Mouse (Mus musculus) limb, embryonic 13.5 days (tissue): ENCODE results near the gene Rnf19b. TPM values are rescaled to one million over a fixed set of nuclear protein-coding genes. Genes with fewer than 3 reads are reported as not detected.

Source experiments
- ATAC-seq: fragments of 200-750 bp; cut with Nextera tagmentation; 2 replicates; pipeline ENCODE4 v1.8.0; 2017; ENCODE audit warnings: low read depth, moderate number of reproducible peaks, moderate TSS enrichment; ENCODE audit not compliant: low FRiP score
- H3K27ac ChIP-seq: fragments of 300-500 bp; sonication (generic); 2 replicates; pipeline ENCODE4 v1.5.1; 2015; ENCODE audit warnings: inconsistent platforms, mild to moderate bottlenecking, moderate library complexity
- H3K27me3 ChIP-seq: fragments of 300-500 bp; sonication (generic); 2 replicates; pipeline ENCODE4 v1.6.1; 2015; ENCODE audit warnings: mild to moderate bottlenecking, inconsistent platforms
- H3K36me3 ChIP-seq: fragments of 300-500 bp; sonication (generic); 2 replicates; pipeline ENCODE4 v1.6.1; 2015; ENCODE audit warnings: inconsistent platforms, mild to moderate bottlenecking, moderate library complexity
- H3K4me1 ChIP-seq: fragments of 300-500 bp; sonication (generic); 2 replicates; pipeline ENCODE4 v1.6.1; 2015; ENCODE audit warnings: inconsistent platforms
- H3K4me2 ChIP-seq: fragments of 300-500 bp; sonication (generic); replicated peaks from 2 replicates; pipeline ENCODE4 v1.6.1; 2015; ENCODE audit warnings: inconsistent platforms, mild to moderate bottlenecking, moderate library complexity
- H3K4me3 ChIP-seq: fragments of 300-500 bp; sonication (generic); 2 replicates; pipeline ENCODE4 v1.5.1; 2015; ENCODE audit warnings: moderate library complexity, mild to moderate bottlenecking, inconsistent platforms
- H3K9ac ChIP-seq: fragments of 300-500 bp; sonication (generic); 2 replicates; pipeline ENCODE4 v1.6.1; 2015; ENCODE audit warnings: mild to moderate bottlenecking, inconsistent platforms
- H3K9me3 ChIP-seq: fragments of 300-500 bp; sonication (generic); 2 replicates; pipeline ENCODE4 v1.6.1; 2016; ENCODE audit warnings: inconsistent platforms
- WGBS: fragments of 180-500 bp; shearing (Covaris S2); methylation state at CpG from one replicate; pipeline ENCODE4 v1.1.7; 2015; 5-methylcytosine and 5-hydroxymethylcytosine counted together
- polyA plus RNA-seq: library from polyadenylated mRNA; unstranded; fragments of >200 nt; fragmentation: Nextera tagmentation; extraction: Ambion mirVana; gene quantifications from 2 replicates; pipeline ENCODE4 v1.2.1, GENCODE M21; 2015

Gene Rnf19b
- polyA plus RNA-seq, 1 experiment from 2014 or later: 8.5 TPM

DNA sequence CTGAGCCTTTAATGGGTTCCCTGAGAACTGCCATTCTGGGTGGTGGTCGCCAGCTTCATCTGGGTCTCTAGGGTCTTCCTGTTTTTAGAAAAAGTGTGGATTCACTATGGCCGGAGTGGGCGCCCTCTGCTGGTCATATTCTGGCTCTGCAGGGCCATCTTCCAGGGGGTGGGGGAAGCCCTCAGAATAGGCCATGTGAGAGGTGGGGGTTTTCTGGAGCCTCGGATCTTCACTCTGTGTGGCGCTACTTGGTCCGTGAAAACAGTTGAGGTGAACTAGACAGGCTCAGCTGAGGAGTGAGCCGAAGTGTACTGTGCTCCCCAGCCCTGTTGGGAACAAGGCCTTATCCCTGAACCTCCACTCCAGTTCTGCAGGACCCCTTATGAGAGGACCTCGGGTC, 72.1 kb downstream of the Rnf19b start:
- H3K27ac ChIP-seq: peak overlapping the region; percentile 63
- WGBS: 4% methylated on average over 8 of the region's 8 CpGs
- 0 out of 2 replicates have a peak overlapping the region, but pooled peaks have one; percentile 62 for H3K9ac ChIP-seq

DNA sequence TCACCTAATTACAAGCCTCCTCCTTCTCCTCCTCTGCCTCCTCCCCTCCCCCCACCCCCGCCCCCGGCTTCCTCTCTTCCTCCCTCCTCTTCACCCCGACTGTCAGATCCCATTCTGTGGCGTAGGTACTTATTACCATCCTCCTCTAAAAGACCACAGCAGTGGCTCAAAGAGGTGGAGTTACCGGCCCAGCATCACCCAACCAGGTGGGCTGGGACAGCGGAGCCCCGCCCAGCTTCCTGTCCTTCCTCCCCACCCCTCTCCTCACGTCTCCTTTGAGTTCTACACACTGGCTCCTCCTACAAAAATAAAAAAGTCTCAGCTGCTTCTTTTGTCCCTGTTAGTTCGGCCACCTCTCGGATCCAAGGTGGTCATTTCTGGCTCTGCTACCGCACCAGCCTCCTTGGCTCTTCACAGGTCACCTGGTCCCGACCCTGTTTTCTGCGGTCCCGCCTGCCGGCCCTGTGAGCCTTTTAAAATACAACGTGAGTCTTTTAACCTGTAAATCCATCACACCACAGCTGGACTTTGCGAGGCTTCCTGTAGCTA, 72.8 kb downstream of the Rnf19b start:
- Histone ChIP-seq H3K4me1 (peaks cover 44% of the 10 kb centered on the region), H3K4me3 (peak overlapping the region; percentile 44), H3K27me3 (peaks cover 21% of the 10 kb centered on the region), H3K27ac (peak overlapping the region; percentile 73; the same call in 1 of the 2 replicates), H3K9ac (peak overlapping the region; percentile 62), H3K4me2 (peak overlapping the region; percentile 61), H3K36me3 (no peaks in the 10 kb centered on the region), H3K9me3 (no peaks in the 10 kb centered on the region)
- 2% methylated on average over 17 of the region's 17 CpGs for WGBS
- peak; percentile 83 for ATAC-seq

More for the DNA sequence above, 72.1 kb downstream of the Rnf19b start:
- no peaks in the 10 kb centered on the region for H3K36me3 ChIP-seq
- H3K4me2 ChIP-seq: peak overlapping the region; percentile 61
- H3K9me3 ChIP-seq: no peaks in the 10 kb centered on the region
- H3K27me3 ChIP-seq: peaks cover 21% of the 10 kb centered on the region
- peak overlapping the region; percentile 44 for H3K4me3 ChIP-seq
- ATAC-seq: peak; percentile 49
- peaks cover 51% of the 10 kb centered on the region for H3K4me1 ChIP-seq

DNA sequence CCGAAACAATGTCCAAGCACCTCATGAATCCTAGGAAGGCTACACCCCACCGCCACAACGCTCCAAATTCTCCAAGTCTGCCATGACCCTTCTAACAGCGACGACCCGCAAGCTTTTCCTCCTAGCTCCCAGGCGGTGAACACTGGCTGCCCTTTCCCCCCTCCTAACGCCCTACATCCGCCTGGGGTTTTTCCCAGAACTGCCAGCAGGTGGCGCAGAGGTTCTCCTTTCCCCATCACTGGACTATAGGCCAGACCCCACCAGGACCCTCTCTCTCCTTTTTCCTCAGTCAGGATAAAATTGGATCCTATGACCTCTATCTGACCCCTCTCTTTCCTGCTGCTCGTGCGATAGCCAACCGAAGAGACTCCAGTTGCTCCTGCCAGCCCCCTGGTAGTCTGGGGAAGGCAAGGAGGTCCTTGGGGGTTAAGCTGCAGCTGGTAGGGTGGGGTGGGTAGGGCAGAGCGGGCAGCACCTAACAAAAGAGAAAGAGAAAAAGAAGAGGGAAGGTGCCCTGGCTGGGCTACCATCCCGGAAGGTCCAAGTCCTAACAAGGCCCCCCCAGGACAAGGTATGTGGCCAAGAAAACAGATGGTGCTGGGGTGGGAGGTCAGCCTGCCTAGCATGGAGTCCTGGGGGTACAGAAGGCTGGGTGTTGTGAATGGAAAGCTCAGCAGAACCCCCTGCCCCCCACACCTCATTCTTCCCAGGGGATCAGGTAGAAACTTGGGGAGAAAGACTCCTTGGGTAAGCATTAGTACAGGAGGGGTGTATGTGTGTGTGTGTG, 76.9 kb downstream of the Rnf19b start:
- Histone ChIP-seq H3K27me3 (peaks cover 42% of the 10 kb centered on the region), H3K9ac (no peak overlapping the region), H3K27ac (no peak overlapping the region), H3K9me3 (no peaks in the 10 kb centered on the region), H3K36me3 (0 out of 2 replicates have a peak, but pooled peaks cover 3% of the 10 kb centered on the region), H3K4me1 (peaks cover 34% of the 10 kb centered on the region), H3K4me2 (peak overlapping the region; percentile 49), H3K4me3 (peak overlapping the region; percentile 64; the same call in 1 of the 2 replicates)
- 9% methylated on average over 15 of the region's 15 CpGs for WGBS
- peak; percentile 20; the same call in 1 of the 2 replicates for ATAC-seq

Other genes with a start within 250 kb of the Rnf19b start
- 6.7 and 7.6 TPM in 2 replicates for gene Trim62, start 174.7 kb upstream of the Rnf19b start, polyA plus RNA-seq
- 31.9 and 32.3 TPM in 2 replicates for gene Azin2, start 95.8 kb upstream of the Rnf19b start, polyA plus RNA-seq
- 215 and 216 TPM in 2 replicates for gene Ak2, start 66.3 kb upstream of the Rnf19b start, polyA plus RNA-seq
- 5.0 and 5.6 TPM in 2 replicates for gene Tmem54, start 47.3 kb downstream of the Rnf19b start, polyA plus RNA-seq
- gene Hpca, start 63.8 kb downstream of the Rnf19b start, polyA plus RNA-seq: 1.2 and 1.3 TPM in 2 replicates
- gene Fndc5, start 78.7 kb downstream of the Rnf19b start, polyA plus RNA-seq: 20.0 and 21.3 TPM in 2 replicates
- gene S100pbp, start 131.5 kb downstream of the Rnf19b start, polyA plus RNA-seq: 25.6 and 30.1 TPM in 2 replicates
- 79.1 and 80.4 TPM in 2 replicates for gene Yars, start 131.5 kb downstream of the Rnf19b start, polyA plus RNA-seq
- gene C77080, start 203.1 kb downstream of the Rnf19b start, polyA plus RNA-seq: 6.1 and 7.9 TPM in 2 replicates
- 3.3 TPM in 2 replicates for gene Sync, start 229.3 kb downstream of the Rnf19b start, polyA plus RNA-seq